Mouse (Mus musculus): ENCODE data around the gene Ppp2r1b.

Gene Ppp2r1b

DNA sequence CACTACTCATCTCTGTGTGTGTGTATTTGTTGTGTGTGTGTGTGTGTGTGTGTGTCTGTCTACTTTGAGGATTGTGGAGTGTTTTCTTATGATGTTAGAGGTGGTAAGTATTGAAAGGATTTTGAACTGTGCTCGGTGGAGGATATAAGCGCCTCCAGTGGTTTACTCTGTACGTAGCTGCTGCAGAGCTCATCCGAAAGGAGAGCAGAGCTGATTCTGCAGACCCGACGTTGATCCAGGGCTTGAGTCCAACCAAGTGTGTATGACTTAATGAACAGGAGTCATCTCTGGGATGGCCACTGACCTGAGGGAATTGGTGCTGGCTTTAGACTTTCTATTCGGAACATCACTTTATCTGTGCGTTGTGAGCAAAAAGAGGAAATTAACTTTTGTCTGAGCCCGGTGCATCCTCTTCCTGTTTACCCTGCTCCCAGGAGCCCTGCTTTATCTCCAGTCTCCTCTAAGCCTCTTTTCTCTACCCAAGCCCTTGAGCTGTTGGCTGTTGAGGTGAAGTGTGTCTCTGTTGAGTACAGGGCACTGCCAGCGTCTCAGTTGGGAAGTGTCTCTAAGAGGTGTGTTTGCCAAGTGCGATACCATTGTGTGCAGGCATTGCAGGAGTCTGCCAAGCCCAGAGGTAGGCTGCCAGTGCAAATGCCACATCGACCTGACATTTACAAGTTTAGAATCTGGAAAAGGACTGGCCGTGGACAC, 3.9 kb upstream of the Ppp2r1b start:
- no peak for DNase-seq (ENCODE audit: low spot score)

DNA sequence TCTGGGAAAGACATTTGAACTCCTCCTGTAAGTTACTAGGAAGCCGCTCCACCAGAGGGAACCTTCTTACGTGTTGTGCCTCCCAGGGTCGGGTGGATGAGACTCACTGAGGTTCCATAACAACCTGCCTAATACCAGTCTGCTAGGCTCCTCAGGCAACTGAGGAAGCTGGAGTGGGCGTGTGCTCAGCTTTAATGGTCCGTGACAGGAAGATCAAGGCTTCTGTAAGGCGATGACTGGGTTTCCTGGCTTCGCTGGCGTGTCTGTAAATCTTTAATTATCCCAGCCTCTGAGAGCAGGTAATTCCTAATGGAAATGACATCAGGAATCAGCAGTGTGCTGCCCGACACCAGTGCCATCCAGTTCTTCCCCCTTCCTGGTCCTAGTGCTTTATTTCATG, 446 bp downstream of the Ppp2r1b start:
- no peak for DNase-seq (ENCODE audit: low spot score)

DNA sequence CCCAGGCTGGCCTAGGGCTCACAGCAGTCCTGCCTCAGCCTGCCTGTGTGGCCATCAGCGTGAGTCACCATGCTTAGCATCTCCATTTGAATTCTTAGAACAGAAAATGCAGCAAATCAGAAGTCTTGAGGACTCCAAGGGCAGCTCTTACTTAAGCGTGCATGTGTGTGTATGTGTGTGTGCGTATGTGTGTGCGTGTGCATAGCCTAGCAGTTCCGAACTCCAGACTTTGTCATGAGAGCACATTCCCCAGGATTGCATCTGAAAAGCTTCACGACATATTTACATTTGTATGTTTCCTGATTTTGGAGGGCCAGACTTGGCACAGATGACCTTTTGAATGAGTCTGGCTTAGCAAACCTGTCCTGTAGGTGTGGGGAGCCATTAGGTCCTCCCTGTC, 2.0 kb downstream of the Ppp2r1b start:
- no peak for DNase-seq (ENCODE audit: low spot score)

DNA sequence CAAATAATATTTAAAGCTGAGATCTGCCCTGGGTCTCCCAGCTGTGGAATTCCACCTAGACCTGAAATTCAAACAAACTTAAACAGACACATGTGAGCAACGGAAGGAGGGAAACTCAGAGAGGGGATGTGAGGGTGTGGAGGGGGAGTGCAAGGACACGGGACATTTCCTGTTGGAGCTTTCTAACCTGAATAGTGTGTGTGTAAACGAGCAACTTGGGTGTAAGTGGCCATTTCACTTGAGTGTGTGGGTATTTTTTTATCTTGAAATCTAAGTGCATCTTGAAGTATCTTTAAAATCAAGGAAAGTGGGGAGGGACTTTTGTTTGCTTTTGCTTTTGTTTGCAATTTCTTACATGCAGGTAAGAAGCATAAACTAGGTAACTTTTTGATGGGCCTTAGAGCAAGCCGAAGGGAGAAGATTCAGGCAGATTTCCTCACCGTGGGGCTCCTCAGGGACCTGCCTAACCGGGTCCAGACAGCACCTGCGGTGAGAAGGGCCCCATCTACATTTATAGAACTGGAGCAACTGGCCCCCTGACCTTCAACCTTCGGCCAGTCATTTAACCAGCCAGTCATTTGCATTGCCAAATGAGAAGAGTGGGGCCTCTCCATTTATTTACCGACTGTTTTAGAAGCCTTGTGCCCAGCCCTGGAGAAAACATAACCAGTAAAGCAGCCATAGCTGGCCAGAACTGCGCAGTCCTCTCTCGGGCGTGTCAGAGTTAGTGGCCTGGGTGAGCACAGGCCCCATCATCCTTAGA, 2.7 kb downstream of the Ppp2r1b start:
- no peak for DNase-seq (ENCODE audit: low spot score)

DNA sequence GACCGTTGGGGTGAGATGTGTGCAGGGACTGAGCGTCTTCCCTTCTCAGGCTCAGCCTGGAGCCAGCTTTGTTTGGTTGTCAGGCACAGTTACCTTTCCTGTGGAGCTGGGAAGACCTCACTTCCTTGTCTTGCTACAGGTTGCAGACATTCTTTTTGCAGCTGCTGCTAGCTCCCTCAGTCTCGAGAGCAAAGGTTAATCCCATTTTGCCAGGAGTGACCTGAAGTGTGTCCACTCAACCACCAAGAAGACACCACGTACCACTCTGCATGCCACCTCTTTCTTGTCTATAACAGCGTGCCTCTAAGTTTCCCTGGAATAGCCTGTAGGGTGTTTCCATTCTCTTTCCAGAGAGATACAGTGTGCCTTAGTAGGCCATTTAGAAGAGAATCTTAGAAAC, 3.7 kb downstream of the Ppp2r1b start:
- DNase-seq (ENCODE audit: low spot score): no peak

DNA sequence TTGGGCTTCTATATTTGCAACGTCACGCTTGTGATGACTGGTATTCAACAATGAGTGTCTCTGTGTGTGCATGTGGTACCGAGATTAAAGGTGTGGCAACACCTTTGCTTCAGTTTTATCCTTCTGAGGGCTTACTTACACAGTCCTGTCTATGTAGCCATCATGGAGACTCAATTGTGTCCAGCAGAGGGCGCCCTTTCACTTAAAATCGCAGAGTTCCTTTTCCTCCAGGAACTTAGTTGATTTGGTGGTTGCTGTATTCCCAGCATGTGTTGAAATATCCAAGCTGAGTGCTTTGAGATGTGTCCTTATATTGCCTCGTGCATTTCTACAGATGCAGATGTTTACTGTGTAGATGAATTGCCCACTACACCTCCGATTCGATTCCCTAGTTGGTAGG, 4.1 kb downstream of the Ppp2r1b start:
- peak; percentile 92 for DNase-seq (ENCODE audit: low spot score)

DNA sequence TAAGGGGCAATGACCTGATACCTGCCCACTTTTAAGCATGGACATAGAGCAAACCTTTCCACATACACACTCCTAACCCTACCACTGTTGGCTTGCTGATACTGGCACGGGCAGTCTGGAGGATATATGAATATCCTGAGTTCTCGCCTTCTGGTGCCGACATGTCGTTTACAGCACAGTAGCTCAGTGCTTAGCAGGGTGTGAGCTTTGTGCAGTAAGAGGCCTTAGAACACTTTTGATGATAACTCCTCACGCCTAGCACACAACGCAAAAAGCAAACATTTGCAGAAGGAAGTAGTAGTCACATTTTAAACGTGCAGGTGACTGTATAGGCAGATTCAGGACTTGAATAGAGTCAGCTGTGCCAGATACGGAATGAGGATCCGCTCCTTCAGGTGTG, 4.7 kb downstream of the Ppp2r1b start:
- no peak for DNase-seq (ENCODE audit: low spot score)

DNA sequence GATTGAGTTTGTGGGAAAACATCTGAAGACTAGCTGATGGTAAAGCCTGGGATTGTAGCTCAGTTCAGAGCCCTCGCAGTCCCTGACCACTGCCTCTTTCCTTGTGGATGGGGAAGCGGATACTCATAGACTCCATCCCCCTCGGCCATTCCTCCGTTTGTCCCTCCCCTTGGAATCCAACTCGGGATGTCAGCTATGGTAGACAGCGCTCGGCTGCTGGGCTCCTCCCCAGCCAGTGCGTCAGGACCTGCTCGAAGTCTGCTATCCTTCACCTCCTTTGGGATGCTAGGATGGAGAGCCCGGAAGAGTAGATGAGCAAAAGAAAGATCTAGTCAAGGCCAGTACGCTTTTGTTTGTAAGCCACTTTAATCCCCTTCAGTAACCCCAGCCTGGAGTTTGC, 5.2 kb downstream of the Ppp2r1b start:
- no peak for DNase-seq (ENCODE audit: low spot score)

DNA sequence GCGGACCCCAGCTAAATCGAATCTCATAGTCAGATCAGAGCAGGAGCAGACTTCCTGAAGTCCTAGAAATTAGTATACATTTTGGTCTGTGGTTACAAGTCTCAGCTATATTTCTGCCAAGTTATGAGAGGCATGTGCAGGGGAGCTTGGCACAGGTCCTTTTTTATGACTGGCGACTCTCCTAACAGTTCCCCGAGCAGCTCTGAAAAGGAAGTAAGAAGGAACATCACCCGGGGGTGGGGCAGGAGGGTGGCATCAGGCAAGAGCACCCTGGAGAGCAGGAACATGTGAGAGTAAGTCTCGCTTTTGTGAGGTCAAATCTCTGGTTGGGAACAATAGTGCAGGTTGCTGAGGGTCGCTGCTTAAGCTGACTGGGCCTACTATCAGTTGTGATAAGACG, 5.6 kb downstream of the Ppp2r1b start:
- DNase-seq (ENCODE audit: low spot score): no peak

DNA sequence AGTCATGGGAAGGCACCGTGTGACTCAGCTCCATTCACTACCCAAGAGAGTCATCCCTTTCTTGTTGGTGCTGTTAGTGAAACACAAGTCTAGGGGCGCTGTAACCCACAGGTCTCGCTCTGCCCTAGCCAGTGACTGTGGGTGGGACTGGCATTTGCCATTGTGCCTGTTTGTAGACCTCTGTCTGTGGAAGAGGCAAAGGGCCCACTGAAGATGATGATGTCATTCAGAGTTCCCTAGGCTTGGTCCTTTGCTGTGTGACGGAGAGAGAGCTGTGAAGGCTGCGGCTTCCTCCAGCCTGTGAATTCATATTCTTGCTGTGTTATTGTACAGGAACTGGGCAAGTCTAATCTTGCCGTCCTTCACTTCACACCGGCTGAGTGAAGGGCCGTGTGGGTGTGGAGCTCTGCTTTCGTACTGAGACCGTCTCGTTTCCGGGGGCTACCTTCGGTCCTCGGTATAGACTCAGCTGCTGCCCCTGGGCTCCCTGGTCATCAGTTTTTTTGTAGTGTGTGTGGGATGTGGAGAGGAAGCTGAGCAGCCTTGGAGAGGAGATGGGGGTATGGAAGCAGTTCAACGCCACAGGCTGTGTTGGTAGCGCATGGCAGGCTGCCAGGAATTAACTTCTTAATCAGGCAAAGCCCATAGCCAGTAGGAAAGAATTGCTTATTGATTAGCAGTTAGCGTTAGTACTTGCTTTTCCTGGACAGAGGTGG, 7.7 kb downstream of the Ppp2r1b start:
- peak; percentile 6 for DNase-seq (ENCODE audit: low spot score)

DNA sequence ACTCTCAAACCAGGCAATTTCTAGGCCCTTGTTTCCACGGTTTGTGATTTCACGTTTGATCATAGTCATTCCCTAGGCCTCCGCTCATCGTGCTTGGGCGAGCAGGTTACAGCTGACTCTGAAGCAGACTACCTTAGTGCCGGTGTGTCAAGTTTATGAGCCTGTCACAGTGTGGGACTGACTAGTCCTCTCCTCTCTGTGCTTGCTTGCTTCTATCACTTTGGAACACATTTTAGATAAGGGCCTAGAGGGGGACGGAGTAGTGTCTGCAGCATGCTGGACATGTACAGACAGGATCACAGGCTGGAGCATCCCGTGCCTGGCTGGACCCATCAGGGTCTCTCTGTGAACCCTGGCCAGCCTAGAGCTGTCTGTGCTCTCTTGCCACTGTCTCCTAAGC, 9.3 kb downstream of the Ppp2r1b start:
- DNase-seq (ENCODE audit: low spot score): no peak

DNA sequence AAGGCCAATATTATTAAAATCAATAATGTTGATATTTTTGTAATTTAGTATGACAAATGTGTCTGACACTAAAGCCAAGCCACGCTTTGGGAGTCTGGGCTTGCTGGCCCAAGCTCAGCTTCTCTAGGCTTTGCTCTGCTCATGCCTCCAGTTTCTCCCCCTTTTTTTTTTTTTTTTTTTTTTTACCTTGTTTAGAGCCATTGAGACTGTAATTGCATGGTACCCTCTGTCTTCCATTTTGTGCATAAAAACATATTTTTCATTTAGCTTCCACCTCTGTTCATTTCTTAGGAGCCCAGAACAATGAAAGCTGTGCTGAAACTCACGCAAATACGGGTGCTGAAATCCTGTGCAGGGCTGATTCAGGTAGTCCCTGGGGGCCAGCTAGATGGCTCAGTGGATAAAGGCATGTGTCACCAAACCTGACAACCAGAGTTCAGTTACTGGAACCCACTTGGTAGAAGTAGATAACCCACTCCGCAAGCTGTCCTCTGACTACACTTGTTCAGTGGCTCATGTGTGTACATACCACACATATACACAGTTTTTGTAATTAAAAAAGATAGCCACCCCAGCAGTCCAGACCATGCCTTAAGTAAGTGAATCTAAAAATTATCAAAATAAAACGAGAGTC, 10.1 kb downstream of the Ppp2r1b start:
- no peak for DNase-seq (ENCODE audit: low spot score)

DNA sequence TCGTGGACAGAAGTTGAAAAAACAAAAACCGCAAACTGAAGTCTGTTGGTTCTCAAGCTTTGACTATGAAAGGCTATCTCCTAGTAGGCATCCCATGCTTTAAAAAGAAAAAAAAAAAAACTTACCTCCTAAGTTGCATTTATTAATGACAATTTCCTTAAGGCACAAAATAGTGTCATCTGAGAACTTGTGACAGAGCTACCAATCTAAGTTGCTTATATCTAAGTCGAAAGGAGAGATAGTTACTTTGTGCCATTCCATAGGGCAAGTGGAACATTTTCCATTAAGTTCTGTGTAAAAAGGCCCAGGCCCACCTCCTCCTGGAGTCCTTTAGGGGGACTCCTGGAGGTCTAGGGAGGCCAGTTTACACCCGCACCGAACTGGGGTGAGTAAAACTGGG, 10.7 kb downstream of the Ppp2r1b start:
- no peak for DNase-seq (ENCODE audit: low spot score)

DNA sequence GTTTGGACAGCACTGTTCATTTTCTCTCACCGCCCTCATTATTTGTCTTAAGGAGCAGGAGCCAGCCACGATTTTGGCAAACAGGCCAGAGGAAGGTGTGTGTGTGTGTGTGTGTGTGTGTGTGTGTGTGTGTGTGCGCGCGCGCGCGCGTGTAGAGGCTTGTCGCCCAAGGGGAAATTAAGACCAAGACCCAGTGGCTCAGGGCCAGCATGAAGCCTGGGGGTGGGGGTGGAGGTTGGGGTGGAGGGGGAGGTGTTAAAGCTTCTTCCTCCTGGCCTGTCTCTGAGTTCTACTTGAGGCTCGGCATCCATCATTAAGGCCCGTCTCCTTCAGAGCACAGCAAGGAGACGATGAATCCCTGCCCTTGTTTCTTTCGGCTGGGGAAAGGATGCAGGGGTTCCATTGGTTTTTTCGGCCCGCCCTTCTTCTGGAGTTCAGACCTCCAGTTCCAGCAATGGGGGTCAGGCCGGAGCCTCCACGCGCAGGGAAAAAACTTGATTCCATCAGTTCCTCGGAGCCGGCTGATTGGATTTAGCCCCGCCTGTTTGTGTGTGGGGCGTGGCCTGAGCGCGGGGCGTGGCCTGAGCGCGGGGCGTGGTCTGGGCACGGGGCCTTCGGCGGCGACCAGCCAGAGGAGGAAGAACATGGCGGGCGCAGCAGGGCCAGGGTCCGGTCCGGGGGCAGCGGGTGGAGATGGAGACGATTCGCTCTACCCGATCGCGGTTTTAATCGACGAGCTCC, 11.4 kb downstream of the Ppp2r1b start:
- peak; percentile 93 for DNase-seq (ENCODE audit: low spot score)

DNA sequence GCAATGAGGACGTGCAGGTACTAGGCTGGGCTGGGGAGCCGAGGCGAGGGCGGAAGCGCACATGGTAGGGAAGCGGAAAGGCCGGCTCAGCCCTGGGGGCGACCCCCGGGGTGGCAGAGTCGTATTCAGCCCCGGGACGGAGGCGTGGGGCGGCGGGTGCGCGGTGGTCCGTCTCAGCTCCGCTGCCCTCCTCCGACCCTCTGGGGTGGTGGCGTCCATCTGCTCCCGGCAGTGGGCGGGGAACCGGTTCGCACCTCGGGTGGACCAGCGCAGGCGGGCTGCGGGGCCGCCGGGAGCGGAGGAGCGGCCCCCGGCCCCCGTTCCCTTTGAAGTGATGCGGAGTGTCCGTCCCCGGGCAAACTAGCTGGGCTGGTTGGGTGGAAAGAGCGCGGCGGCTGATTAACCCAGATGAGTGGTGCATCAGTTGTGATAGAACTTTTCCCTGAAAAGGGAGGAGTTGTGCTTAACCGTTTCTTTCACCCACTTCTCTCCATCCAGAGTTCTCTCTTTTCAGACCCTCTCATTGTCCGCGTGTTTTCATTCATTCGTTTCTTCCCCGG, 12.1 kb downstream of the Ppp2r1b start:
- no peak for DNase-seq (ENCODE audit: low spot score)

DNA sequence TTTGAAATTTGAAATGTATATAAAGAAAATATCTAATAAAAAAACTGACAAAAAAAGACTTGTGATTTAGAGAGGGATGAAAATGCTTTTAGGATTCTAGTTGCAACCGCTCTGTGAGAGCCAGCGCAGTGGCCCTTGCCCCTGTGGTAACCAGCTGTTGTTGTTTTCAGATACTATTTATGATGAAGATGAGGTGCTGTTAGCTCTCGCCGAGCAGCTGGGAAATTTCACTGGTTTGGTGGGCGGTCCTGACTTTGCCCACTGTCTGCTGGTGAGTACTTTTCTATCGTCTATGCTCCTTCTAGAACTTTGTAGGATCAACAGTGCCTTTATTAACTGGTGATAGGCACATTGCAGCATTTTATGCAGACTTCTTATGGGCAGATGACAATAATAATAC, 13.6 kb downstream of the Ppp2r1b start:
- DNase-seq (ENCODE audit: low spot score): no peak

DNA sequence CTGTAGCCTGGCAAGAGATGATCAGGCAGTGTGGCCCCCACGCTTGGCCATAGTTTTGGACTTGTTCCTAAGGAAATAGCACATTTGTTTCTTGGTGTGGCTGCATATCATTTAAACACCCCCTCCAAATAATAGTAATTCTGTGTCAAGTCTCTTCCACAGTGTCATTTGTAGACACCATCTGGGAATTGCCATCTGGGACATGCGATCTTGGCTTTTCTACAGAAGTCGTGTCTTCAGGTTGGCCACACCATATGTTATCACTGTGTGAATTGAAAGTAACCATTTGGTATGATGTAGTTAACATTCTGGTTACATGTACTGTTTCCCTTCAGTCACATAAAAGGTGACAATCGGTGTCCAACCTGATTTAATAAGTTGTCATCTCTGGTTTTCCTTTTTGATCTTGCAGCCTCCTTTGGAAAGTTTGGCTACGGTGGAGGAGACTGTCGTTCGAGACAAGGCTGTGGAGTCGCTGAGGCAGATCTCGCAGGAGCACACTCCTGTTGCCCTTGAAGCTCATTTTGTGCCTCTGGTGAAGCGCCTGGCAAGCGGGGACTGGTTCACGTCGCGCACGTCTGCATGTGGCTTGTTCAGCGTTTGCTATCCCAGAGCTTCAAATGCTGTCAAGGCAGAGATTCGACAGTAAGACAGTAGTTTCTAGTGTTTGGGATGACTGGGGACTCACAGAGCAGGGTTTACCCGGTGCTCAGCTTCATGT, 16.2 kb downstream of the Ppp2r1b start:
- no peak for DNase-seq (ENCODE audit: low spot score)

DNA sequence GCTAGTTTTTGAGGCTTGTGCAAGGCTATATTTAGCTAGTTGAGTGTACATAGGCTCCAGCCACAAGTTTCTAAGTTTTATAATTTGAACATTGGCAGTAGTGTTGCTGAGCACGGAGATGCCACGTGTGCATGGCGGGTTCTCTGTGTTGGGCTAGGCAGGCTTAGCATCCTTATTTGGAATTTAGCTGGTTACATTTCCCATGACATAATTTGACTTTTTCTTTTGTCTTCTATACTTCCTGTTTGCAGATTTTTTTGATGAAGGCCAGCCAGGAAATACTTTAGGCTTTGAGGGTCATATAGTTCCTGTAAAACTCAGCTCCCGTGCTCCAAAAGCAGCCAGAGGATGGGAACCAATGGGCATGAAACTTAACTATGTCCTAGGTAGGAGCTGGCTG, 18.7 kb downstream of the Ppp2r1b start:
- no peak for DNase-seq (ENCODE audit: low spot score)

DNA sequence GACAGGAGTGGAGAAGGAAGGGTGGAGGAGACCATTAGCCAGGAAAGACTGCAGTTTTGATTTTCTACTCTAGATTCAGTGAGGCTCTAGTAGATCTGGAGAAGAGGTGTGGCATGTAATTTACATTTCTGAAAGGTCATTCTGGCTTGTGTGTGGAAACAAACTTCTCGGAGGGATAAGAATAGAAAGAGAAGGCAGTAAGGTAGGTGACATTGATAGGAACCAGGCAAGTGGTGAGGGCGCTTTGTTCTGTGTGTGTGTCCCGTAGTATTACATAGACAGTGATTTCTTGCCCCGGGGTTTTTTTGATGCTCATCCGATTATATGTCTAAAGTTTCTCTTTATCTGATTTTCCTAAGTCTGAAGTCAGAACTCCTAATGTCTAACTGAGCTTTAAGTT, 19.8 kb downstream of the Ppp2r1b start:
- DNase-seq (ENCODE audit: low spot score): no peak

DNA sequence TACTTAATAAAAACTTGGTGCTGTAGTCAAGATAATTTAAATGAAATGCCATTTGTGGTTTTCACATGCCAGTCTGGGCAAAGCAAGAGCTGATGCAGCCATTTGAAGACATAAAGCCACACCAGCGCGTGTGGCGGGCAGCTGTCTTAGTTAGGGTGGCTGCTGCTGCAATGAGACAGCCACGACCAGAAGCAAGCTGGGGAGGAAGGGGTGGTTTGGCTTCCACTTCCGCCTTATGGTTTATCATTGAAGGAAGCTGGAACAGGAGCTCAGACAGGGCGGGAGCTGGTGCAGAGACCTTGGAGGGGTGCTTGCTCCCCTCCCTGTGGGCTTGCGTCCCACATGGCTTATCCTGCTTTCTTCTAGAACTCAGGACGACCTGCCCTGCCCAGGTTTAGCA, 20.7 kb downstream of the Ppp2r1b start:
- DNase-seq (ENCODE audit: low spot score): no peak

DNA sequence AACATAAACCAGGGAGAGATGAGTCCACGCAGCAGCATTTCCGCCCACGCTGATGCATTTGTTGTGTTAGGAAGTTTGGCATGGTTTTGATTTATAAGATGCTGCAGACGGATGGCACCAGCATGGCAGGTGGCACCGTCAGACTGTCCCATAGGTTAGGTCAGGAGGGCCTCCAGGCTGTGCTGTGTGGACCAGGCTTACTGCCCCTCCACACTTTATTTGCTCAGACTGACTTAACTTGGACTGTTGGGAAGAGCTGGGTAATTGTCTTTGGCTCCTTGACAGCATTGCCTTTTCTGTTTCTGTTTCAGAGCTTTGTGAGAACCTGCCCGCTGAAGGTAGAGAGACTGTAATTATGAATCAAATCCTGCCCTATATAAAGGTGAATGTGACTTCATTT, 21.9 kb downstream of the Ppp2r1b start:
- no peak for DNase-seq (ENCODE audit: low spot score)
